Mouse (Mus musculus) liver, adult (tissue): ENCODE data around the gene Basp1.

Experiments
- GATA4 ChIP-seq: IDR thresholded peaks from 2 replicates; pipeline ENCODE4 v1.6.1; 2014; ENCODE audit warnings: mild to moderate bottlenecking, low read length; ENCODE audit not compliant: insufficient replicate concordance

The Basp1 gene

GRCm38 (mm10) chr15:25392525-25393099 is 21.0 kb downstream of the Basp1 start:
- no peak for TF ChIP-seq GATA4

- TF ChIP-seq GATA4, result no peak
Observed at GRCm38 (mm10) chr15:25391210-25391609, 22.4 kb downstream of the Basp1 start.

GRCm38 (mm10) chr15:25387572-25387971 is 26.0 kb downstream of the Basp1 start:
- no peak for TF ChIP-seq GATA4

- no peak for TF ChIP-seq GATA4
Observed at GRCm38 (mm10) chr15:25380051-25380450, 33.5 kb downstream of the Basp1 start.

GRCm38 (mm10) chr15:25378707-25379106 is 34.9 kb downstream of the Basp1 start:
- no peak for TF ChIP-seq GATA4

GRCm38 (mm10) chr15:25376914-25377313 is 36.6 kb downstream of the Basp1 start:
- no peak for TF ChIP-seq GATA4

- no peak for TF ChIP-seq GATA4
Observed at GRCm38 (mm10) chr15:25373486-25373885, 40.1 kb downstream of the Basp1 start.

- TF ChIP-seq GATA4, result no peak
Observed at GRCm38 (mm10) chr15:25369522-25369921, 44.0 kb downstream of the Basp1 start.

- no peak for TF ChIP-seq GATA4
Observed at GRCm38 (mm10) chr15:25365503-25365902, 48.1 kb downstream of the Basp1 start.

GRCm38 (mm10) chr15:25364819-25365463 is 48.6 kb downstream of the Basp1 start:
- TF ChIP-seq GATA4, result no peak

GRCm38 (mm10) chr15:25364160-25364818 is 49.3 kb downstream of the Basp1 start:
- TF ChIP-seq GATA4, result no peak

- TF ChIP-seq GATA4, result no peak
Observed at GRCm38 (mm10) chr15:25363636-25364035, 49.9 kb downstream of the Basp1 start.

GRCm38 (mm10) chr15:25360825-25361224 is 52.7 kb downstream of the Basp1 start:
- no peak for TF ChIP-seq GATA4

- no peak for TF ChIP-seq GATA4
Observed at GRCm38 (mm10) chr15:25358680-25359097, 54.9 kb downstream of the Basp1 start.

GRCm38 (mm10) chr15:25355339-25355738 is 58.2 kb downstream of the Basp1 start:
- TF ChIP-seq GATA4, result no peak

- TF ChIP-seq GATA4, result no peak
Observed at GRCm38 (mm10) chr15:25354738-25355137, 58.8 kb downstream of the Basp1 start.
